Mouse (Mus musculus) left cerebral cortex, adult 2 months (tissue): ENCODE measurements around the gene Auh. TPM values are rescaled to one million over a fixed set of nuclear protein-coding genes. Genes with fewer than 3 reads are reported as not detected.

Source experiments
- DNase-seq, 2 experiments: peaks; one replicate each; pipeline ENCODE4 v3.0.0; 2021 to 2022; ENCODE audit warnings: low spot score in 2 of 2, mixed read lengths in 1 of 2; ENCODE audit errors: extremely low spot score in 1 of 2
- H3K27ac ChIP-seq: fragments of 200-600 bp; 2 replicates; pipeline ENCODE4 v1.8.1; 2022
- H3K4me3 ChIP-seq: fragments of 200-600 bp; 2 replicates; pipeline ENCODE4 v1.8.1; 2022
- CTCF ChIP-seq: fragments of 200-600 bp; IDR thresholded peaks from 2 replicates; pipeline ENCODE4 v1.8.1; 2022; ENCODE audit warnings: antibody characterized with exemption, mild to moderate bottlenecking, moderate library complexity
- intact Hi-C: fragments of 180-260 bp; cut with DNase I; formaldehyde crosslinking; loops from one replicate; pipeline ENCODE4 v1.15.1; 2025
- total RNA-seq, 2 experiments: library from RNA; stranded (reverse); gene quantifications; 2 replicates each; pipeline ENCODE4 v1.2.3; 2021

Gene Auh
- total RNA-seq, 2 experiments from 2014 or later: 92.3 to 99.0 TPM

DNA sequence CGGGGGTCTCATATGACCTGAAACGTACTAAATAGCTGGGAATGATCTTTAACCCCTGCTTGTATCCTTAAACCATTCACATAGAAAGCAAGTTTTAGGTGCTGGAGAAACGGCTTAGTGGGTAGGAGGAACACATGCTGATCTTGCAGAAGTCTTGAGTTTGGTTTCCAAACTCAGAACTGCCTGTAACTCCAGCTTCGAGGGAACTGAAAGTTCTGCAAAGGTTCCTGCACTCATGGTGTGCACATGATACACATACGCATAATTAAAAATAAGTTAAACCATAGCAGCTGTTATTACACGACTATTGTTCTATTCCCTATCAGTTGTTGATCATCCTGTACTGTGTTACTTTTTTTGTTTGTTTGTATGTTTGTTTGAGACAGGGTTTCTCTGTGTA, 32.9 kb upstream of the Auh start:
- TF ChIP-seq CTCF: no peak
- Histone ChIP-seq H3K27ac (no peak overlapping the region), H3K4me3 (no peak overlapping the region)
- intact Hi-C loops: no loop called here
- no peak for DNase-seq

DNA sequence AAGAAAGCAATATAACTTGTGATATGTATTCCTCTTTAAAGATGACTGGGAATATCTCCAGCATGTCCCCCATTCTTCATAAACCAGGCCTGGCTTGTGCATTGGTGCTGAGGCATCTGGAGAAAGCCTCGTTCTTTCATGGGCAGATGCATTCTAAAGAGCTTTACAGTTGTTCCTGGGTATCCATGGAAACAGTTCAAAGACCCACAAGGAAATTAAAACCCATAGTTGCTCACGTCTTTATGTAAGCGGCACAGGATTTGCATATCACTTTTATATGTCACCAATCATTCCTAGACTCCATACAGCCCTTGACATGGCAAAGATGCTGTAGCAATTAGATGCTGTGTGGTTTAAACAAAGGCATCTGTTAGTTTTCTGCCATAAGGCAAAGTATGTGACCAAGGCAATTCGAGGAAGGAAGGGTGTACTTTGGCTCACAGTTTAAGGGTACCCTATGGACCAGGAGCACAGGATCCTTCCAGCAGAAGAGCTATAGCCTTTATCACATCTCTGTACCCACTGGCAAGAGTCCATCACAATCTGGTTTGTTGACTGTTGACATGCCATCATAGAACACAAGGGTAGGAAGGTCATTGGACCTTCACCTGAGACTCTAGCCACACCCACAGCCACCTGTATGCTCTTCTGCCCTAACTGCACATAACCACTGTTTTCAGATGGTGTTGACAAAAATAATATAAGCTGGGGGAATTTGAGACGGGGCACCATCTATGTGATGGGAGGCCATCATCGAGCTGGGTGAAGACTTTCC, 24.5 kb upstream of the Auh start:
- intact Hi-C loops: no loop called here
- DNase-seq: no peak
- no peak for TF ChIP-seq CTCF

DNA sequence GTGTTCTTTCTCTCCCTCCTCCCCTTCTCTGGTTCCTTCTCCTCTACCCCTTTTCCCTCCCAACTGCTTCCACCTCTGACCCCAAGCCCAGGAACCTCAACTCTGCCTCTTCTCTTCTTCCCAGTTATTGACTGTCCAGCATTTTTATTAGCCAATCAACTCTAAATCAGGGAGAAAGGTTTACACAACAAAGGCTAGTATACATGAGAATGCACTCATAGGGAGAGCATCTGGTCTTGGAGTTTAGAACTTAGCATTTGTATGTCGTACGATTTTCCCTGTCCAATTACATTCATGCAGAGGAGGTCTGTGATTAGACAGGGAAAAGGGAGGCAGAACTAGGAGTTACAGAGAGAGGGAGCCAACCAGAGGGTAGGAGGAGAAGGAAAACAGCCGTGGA, 19.7 kb upstream of the Auh start:
- intact Hi-C loops: no loop called here
- Histone ChIP-seq H3K27ac (no peak overlapping the region), H3K4me3 (no peak overlapping the region)
- no peak for TF ChIP-seq CTCF
- no peak for DNase-seq

More for the DNA sequence above, 24.5 kb upstream of the Auh start:
- no peak overlapping the region for H3K4me3 ChIP-seq
- H3K27ac ChIP-seq: no peak overlapping the region

DNA sequence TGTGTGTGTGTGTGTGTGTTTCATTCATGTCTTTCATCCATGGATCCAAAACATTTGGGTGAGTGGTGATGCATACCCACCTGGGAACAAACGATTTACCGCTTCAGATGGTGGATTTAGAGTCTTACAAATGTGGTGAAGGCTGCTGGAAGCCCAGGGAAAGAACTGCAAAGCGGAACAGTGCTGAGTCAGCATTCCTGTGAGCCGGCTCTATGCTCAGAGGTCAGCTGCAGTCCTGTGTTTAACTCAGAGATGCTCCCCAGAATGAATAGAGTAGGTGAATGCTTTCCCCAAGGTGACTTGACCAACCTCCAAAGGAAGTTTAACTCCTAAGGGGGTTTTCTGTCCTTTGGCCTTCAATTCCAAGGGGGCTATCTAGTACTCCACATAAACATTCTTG, 18.1 kb upstream of the Auh start:
- H3K27ac ChIP-seq: no peak overlapping the region
- DNase-seq: no peak
- TF ChIP-seq CTCF: no peak
- intact Hi-C loops: no loop called here
- H3K4me3 ChIP-seq: no peak overlapping the region

DNA sequence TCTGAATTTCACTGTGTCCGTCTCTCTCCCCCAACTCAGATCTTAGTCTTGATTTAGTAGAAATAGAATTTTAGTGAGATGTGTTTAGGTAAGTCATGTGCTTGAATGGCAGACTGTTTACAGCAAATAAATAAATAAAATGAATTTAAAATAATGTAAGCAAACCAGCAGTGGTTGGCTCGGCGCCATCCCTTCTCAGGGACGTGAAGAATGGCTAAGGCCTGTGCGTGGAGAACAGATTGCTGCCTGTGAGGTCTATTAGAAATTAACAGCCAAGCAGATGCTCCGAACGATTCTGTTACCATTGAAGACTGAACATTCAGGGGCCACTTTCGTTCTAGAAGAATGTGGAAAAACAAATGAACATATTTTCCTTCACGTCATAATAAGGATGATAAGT, 16.3 kb upstream of the Auh start:
- TF ChIP-seq CTCF: no peak
- H3K4me3 ChIP-seq: no peak overlapping the region
- intact Hi-C loops: no loop called here
- DNase-seq: no peak
- no peak overlapping the region for H3K27ac ChIP-seq

DNA sequence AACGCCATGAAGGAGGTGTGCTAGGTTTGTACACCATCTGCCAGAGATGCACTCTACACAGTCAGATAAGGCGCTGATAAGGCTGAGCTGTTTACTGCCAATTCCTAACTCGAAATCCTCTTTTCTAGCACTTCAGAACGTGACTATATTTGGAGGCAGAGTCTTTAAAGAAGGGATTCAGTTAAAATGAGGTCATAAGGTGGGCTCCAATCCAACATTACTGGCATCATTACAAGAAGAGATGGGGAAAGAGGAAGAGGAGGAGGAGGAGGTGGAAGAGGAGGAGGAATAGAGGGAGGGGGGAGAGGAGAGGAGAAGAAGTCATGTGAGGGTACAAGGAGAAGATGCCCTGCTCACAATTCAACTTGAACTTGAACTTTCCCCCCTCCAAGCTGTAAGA, 14.6 kb upstream of the Auh start:
- Histone ChIP-seq H3K4me3 (no peak overlapping the region), H3K27ac (no peak overlapping the region)
- no peak for DNase-seq
- intact Hi-C loops: no loop called here
- no peak for TF ChIP-seq CTCF

DNA sequence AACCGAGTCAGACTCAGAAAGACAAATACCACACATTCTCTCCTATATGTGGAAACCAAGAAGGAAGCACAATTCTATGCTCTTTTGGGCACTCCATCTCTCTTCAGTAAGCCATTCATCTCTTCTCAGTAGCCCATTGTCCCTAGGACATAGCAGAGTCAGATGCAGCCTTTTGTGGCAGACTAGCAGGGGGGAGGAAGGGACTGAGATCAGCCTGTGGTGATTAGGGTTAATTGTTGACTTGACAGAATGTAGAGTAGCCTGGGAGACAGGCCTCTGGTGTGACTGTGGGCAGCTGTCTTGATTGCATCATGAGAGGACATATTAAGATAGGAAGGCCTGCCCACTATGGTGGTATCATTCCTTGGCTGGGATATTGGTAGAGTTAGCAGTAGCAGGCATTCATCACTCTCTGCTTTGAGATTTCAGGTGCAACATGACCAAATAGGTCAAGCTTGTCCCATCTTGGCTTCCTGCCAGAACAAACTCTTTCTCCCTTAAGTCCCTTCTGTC, 13.5 kb upstream of the Auh start:
- intact Hi-C loops: no loop called here
- no peak for TF ChIP-seq CTCF
- H3K4me3 ChIP-seq: no peak overlapping the region
- DNase-seq: no peak
- no peak overlapping the region for H3K27ac ChIP-seq

DNA sequence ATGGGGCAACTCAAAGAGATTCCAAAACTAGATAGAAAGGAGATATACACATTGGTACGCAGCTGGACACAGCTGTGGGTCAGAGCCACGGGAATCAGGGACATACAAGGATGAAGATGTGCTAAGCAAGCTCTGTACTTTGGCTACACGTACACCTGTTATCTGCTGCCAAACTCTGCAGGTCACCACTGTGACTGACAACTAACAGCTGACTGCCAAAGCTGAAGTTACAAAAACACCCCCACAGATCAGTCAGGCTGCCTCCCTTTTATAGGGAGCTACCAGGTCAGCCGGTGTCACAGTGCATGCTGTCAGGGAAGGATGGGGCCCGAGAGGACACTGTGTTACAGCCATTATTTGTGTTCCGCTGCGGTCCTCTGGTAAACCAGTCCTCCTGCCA, 11.5 kb upstream of the Auh start:
- intact Hi-C loops: no loop called here
- H3K27ac ChIP-seq: no peak overlapping the region
- no peak for TF ChIP-seq CTCF
- H3K4me3 ChIP-seq: no peak overlapping the region
- DNase-seq: no peak

DNA sequence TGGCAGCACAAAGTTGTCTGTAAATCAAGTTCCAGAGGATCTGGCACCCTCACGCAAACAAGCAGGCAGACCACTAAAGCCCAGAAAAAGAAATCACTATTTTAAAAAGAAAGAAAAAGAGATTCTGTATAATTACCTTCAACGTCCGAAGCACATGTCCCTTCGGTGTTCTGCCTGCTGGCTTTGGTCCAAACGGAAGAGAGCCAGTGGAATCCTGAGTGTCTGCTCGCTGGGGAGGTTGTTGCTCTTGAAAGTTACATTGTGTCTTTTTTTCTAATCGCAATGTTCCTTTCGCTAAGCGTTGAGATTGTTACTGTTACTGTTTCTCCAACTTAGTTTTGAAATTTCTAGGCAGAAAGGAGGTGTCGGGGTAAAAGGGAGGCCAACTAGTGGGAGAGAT, 1.1 kb upstream of the Auh start:
- TF ChIP-seq CTCF: no peak
- Histone ChIP-seq H3K27ac (no peak overlapping the region), H3K4me3 (no peak overlapping the region)
- DNase-seq: no peak
- intact Hi-C loops: no loop called here

DNA sequence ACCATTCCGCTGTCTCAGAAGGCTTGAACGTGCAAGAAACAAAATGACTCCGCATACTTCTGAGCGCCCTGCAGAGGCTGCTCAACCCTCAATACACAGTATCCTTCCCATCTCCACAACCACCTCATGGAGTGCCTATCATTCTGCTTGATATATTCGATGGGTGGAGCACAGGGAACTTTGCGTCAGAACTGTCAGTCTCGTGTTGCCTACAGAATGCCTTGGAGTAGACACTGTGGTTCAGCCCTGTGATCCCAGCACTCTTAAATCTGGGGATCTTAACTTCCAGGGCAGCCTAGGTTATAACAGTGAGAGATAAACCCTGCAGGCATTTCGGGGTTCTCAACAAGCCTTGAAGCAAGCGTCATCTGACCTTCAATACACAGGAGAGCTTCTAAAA, 1.1 kb downstream of the Auh start:
- TF ChIP-seq CTCF: no peak
- Histone ChIP-seq H3K4me3 (peak overlapping the region; percentile 96), H3K27ac (peak overlapping the region; percentile 95)
- intact Hi-C loops: loop anchor here (5.0 kb wide), 1 partner anchor 51 kb away; no protein-coding TSS in a partner anchor
- no peak for DNase-seq

DNA sequence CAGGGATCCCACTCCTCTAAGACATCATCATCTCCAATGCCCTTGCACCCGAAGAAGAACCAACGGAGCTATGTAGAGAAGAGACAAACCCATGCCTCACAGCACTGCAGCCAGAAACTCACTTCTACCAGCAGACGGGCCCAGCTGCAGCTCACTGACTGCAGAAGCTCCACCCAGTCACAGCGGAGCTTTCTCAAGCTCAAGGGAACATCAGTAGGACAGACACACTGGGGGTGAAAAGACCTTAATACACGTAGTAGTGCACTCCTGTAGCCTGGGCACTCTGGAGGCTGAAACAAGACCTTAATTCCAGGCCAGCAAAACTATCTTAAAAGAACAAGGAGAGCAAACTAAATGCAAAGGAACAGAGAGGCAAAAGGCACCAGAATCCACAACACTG, 5.0 kb downstream of the Auh start:
- H3K27ac ChIP-seq: no peak overlapping the region
- TF ChIP-seq CTCF: no peak
- intact Hi-C loops: no loop called here

DNA sequence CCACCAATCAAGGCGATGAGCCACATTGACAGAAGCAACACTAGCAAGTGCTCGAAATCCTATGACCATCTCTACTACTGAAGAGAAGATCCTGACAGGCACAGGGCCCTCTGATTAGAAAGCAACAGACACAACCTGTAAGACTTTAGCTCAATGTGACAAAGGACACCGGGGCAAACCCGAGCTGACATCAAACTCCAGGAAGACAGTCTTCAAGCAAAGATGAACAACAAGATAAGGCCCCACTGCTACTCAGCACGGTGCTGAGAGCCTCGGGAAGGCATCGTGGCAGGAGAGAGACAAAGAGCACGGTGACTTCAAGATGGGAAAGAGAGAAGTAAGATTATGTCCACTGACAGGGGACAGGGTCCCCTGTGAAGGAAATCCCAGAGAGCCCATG, 7.5 kb downstream of the Auh start:
- Histone ChIP-seq H3K4me3 (no peak overlapping the region), H3K27ac (no peak overlapping the region)
- intact Hi-C loops: no loop called here
- no peak for DNase-seq
- no peak for TF ChIP-seq CTCF

More for the DNA sequence above, 5.0 kb downstream of the Auh start:
- H3K4me3 ChIP-seq: no peak overlapping the region
- DNase-seq: no peak
